Mouse (Mus musculus) embryonic facial prominence, embryonic 11.5 days (tissue): ENCODE data around the gene Nid2. TPM values are rescaled to one million over a fixed set of nuclear protein-coding genes. Genes with fewer than 3 reads are reported as not detected.

Source experiments
- ATAC-seq: fragments of 200-750 bp; cut with Nextera tagmentation; replicated peaks from 2 replicates; pipeline ENCODE4 v1.8.0; 2017; ENCODE audit warnings: low read depth; ENCODE audit not compliant: insufficient number of reproducible peaks, low FRiP score, low TSS enrichment
- DNase-seq: peaks from one replicate; pipeline ENCODE4 v3.0.0-alpha.2; 2015; ENCODE audit warnings: low spot score
- H3K27ac ChIP-seq: fragments of 300-500 bp; sonication (generic); replicated peaks from 2 replicates; pipeline ENCODE4 v1.5.1; 2014; ENCODE audit warnings: mild to moderate bottlenecking, low read depth, low read length, control low read depth
- H3K27me3 ChIP-seq: fragments of 300-500 bp; sonication (generic); 2 replicates; pipeline ENCODE4 v1.6.1; 2014; ENCODE audit warnings: mild to moderate bottlenecking, low read length, moderate library complexity, mixed read lengths; ENCODE audit not compliant: control insufficient read depth, insufficient read depth
- H3K36me3 ChIP-seq: fragments of 300-500 bp; sonication (generic); replicated peaks from 2 replicates; pipeline ENCODE4 v1.6.1; 2014; ENCODE audit warnings: low read depth, mild to moderate bottlenecking, low read length, moderate library complexity, mixed read lengths; ENCODE audit not compliant: control insufficient read depth, insufficient read depth
- H3K4me1 ChIP-seq: fragments of 300-500 bp; sonication (generic); 2 replicates; pipeline ENCODE4 v1.6.1; 2014; ENCODE audit warnings: low read length, mixed read lengths; ENCODE audit not compliant: control insufficient read depth, insufficient read depth
- H3K4me2 ChIP-seq: fragments of 300-500 bp; sonication (generic); 2 replicates; pipeline ENCODE4 v1.6.1; 2014; ENCODE audit warnings: low read depth, mild to moderate bottlenecking, control low read depth, low read length, moderate library complexity
- H3K4me3 ChIP-seq: fragments of 300-500 bp; sonication (generic); 2 replicates; pipeline ENCODE4 v1.5.1; 2014; ENCODE audit warnings: low read depth, low read length, control low read depth
- H3K9ac ChIP-seq: fragments of 300-500 bp; sonication (generic); replicated peaks from 2 replicates; pipeline ENCODE4 v1.6.1; 2014; ENCODE audit warnings: mild to moderate bottlenecking, control low read depth, low read length
- H3K9me3 ChIP-seq: fragments of 300-500 bp; sonication (generic); replicated peaks from 2 replicates; pipeline ENCODE4 v1.6.1; 2016; ENCODE audit warnings: mild to moderate bottlenecking, low read length, inconsistent platforms, mixed read lengths; ENCODE audit not compliant: control insufficient read depth
- WGBS: fragments of 180-500 bp; shearing (Covaris S2); extraction: QIAGEN DNeasy Blood & Tissue Kit; methylation state at CpG from one replicate; pipeline ENCODE4 v1.1.7; 2014; 5-methylcytosine and 5-hydroxymethylcytosine counted together
- polyA plus RNA-seq: library from polyadenylated mRNA; unstranded; fragments of >200 nt; fragmentation: Nextera tagmentation; extraction: Ambion mirVana; gene quantifications from 2 replicates; pipeline ENCODE4 v1.2.1, GENCODE M21; 2014

Nid2 gene
- polyA plus RNA-seq, 1 experiment from 2014 or later, result 46.1 TPM

DNA sequence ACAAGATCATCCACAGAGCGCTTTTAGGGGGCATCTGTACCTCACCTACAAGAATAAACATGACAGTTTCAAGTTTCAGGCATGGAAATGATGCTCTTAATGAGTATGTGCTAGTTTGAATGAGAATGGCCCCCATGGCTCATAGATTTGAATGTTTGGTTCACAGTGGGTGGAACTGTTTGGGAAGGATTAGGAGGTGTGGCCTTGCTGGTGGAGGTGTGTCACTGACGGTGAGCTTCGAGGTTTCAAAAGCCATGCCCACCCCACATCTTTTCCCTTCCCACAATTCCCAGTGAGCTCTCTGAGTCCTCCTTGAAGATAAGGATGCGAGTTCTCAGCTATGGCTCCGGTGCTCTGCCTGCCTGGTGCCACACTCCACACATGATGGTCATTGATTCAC lies 70.6 kb downstream of the Nid2 start:
- DNase-seq (no peak), ATAC-seq (no peak)
- Histone ChIP-seq H3K27ac (no peak overlapping the region), H3K36me3 (peaks cover 5% of the 10 kb centered on the region), H3K27me3 (no peaks in the 10 kb centered on the region), H3K9ac (no peak overlapping the region), H3K9me3 (no peaks in the 10 kb centered on the region), H3K4me2 (no peak overlapping the region), H3K4me1 (no peaks in the 10 kb centered on the region; the same call in 1 of the 2 replicates), H3K4me3 (no peak overlapping the region)
- 93% methylated on average over 5 of the region's 5 CpGs for WGBS

DNA sequence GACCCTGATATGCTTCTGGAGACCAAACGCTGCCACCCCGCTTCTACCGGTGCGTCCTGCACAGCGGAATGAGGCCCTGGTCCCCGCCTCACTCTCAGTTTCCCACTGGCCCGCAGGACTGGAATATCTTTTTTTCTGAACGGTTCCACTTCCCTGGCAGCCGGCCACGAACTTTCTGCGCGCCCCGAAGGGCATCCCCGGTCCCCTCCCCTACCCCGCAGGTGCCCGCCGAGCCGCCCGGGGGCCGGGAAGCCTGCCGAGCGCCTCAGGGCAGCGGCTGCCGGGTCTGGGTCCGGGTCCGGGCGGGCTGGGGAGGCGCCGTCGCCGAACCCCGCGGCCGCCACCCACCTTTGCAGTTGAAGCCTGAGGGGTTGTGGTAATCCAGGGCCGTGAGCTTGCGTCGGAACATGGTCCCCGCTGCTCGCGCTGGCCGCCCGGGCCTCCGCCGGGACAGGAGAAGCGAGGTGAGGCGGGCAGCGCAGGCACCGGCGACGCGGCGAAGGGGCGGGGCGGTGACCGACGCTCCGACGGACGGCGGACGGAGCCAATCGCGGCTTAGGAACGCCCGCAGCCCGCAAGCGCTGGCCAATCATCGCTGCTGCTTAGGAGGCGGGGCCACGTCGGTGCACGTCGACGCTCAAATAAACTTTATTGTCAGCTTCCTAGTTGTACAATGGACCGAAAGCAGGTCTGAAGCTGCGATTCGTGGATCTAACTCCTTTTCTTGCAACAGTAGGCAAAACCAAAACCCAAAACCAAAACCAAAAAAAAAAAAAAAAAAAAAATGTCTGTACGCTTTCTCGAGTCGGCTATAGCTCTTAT lies 72.5 kb downstream of the Nid2 start, which contains the start of gene Rtraf:
TSS of gene Rtraf (minus strand) at position 504 of the 822 bp plus-strand sequence.
- H3K27me3 ChIP-seq, result no peaks in the 10 kb centered on the region
- H3K4me3 ChIP-seq, result peak within 1 kb of the TSS; percentile 95
- peaks cover 5% of the 10 kb centered on the region for H3K36me3 ChIP-seq
- peak within 1 kb of the TSS; percentile 65 for H3K4me2 ChIP-seq
- no peaks in the 10 kb centered on the region for H3K9me3 ChIP-seq
- no peaks in the 10 kb centered on the region; the same call in 1 of the 2 replicates for H3K4me1 ChIP-seq
- under 1% methylated on average over 75 of the region's 80 CpGs for WGBS
- peak; percentile 97 for DNase-seq
- peak within 1 kb of the TSS; percentile 91 for H3K9ac ChIP-seq
- peak; percentile 95 for ATAC-seq
- H3K27ac ChIP-seq, result peak within 1 kb of the TSS; percentile 57; the same call in 1 of the 2 replicates

DNA sequence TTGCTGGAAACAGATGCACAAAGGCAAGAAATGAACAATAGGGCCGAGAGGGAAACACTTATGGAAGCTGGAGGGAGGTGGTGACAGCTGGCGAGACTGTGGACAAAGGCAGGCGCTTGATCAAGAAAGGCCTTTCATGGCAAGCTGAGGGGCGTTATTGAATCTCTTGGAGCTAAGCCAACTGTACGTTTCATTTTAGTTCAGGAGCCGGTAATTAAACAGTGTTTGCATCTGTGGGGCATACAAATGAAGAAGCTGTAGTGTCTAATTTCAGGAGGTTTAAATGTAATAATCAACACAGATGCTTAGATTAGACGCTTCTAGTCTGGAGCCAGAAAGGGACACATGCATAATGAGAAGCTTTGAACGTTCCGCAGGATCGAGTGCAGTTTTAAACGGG lies 74.4 kb downstream of the Nid2 start:
- WGBS, result 74% methylated on average over 11 of the region's 11 CpGs
- no peak overlapping the region for H3K4me3 ChIP-seq
- H3K4me2 ChIP-seq, result no peak overlapping the region
- no peak overlapping the region for H3K27ac ChIP-seq
- ATAC-seq (no peak), DNase-seq (peak; percentile 30)
- H3K9ac ChIP-seq, result no peak overlapping the region
- H3K9me3 ChIP-seq, result no peaks in the 10 kb centered on the region
- peaks cover 5% of the 10 kb centered on the region for H3K36me3 ChIP-seq
- no peaks in the 10 kb centered on the region for H3K27me3 ChIP-seq
- no peaks in the 10 kb centered on the region; the same call in 1 of the 2 replicates for H3K4me1 ChIP-seq

DNA sequence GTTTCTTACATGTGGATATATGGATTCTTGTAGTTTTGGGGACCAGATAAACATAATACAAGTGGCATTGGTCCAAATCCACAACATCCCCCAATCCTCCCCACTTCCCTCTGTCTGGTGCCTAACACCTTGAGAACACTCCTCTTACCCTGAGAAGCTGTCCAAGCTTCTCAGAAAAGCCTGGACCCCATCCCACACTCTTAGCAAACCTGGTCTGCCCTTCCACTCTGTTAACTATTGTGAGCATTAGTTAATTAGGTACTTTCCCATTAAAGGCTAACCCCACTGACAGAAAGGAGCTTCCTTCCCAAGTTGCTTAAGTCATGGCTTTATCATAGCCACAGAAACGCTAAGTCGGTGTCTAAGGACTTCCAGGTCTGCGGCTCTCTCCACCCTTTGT lies 85.2 kb downstream of the Nid2 start:
- WGBS, result 87% methylated on average over 3 of the region's 3 CpGs
- H3K36me3 ChIP-seq, result no peaks in the 10 kb centered on the region
- H3K4me3 ChIP-seq, result no peak overlapping the region
- H3K9ac ChIP-seq, result no peak overlapping the region
- no peak overlapping the region for H3K4me2 ChIP-seq
- no peak overlapping the region for H3K27ac ChIP-seq
- DNase-seq, result no peak
- ATAC-seq, result no peak
- H3K27me3 ChIP-seq, result no peaks in the 10 kb centered on the region
- H3K9me3 ChIP-seq, result no peaks in the 10 kb centered on the region
- no peaks in the 10 kb centered on the region for H3K4me1 ChIP-seq

DNA sequence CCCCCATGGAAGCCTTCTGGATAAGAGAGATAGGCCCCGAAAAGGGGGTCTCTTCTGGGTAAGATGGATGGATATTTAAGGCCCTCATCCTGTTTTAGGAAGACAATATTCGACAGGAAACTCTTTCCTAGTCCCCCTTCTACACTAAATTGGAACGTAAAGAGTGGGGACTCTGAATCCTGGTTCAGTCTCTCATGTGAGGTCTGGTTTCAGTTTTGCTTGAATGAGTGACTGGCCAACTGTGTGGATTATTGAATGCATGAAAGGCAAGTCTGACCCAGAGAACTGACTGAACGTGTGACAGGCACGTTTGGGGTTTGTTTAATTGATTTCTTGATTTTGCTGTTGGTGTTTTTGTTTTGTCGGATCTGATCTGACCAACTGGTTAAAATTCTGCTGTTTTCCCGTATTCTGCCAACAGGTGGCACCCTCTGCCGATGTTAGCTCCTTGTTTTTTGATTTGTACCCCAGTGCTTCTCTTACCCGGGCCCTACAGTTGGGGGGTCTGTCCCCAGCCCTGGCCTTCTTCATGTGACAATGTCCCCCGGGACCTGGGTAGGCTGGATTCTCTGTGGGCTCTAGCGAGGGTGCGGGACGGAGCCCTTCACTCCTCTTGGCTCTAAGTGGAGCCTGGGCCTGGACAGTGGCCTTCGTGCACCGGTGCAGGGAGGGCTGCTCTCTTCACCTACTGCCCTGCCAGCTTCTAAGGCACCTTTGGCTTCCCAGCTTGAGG lies 88.7 kb downstream of the Nid2 start:
- H3K36me3 ChIP-seq, result no peaks in the 10 kb centered on the region
- WGBS, result 24% methylated on average over 15 of the region's 15 CpGs
- H3K27ac ChIP-seq, result no peak overlapping the region
- no peaks in the 10 kb centered on the region for H3K4me1 ChIP-seq
- ATAC-seq (peak; percentile 39; the same call in 1 of the 2 replicates), DNase-seq (peak; percentile 84)
- peak overlapping the region; percentile 47 for H3K9ac ChIP-seq
- no peaks in the 10 kb centered on the region for H3K27me3 ChIP-seq
- peak overlapping the region; percentile 34 for H3K4me2 ChIP-seq
- H3K9me3 ChIP-seq, result no peaks in the 10 kb centered on the region
- H3K4me3 ChIP-seq, result no peak overlapping the region

DNA sequence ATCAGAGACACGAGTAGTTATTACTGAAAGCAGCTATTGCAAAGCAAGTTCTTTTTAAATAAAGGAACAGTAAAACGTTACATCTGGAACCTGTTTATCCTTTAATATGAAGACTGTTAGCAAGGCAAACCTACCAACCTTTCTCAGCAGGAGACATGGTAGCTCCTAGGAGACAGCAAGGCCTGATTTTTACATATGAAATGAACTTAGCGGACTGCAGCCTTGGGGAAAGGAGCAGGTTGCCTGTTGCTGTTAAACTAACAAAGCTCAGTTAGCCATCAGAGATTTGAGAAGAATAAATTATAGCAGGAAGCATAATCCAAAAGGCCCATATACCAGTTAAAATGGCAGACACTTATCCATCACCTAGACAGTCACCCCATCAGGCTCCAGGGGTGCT lies 102.4 kb downstream of the Nid2 start:
- Histone ChIP-seq H3K27me3 (no peaks in the 10 kb centered on the region), H3K4me1 (no peaks in the 10 kb centered on the region), H3K4me3 (no peak overlapping the region), H3K36me3 (no peaks in the 10 kb centered on the region), H3K9me3 (no peaks in the 10 kb centered on the region), H3K9ac (no peak overlapping the region), H3K4me2 (no peak overlapping the region), H3K27ac (no peak overlapping the region)
- ATAC-seq (no peak), DNase-seq (no peak)
- WGBS, result 40% methylated on average over 3 of the region's 3 CpGs

DNA sequence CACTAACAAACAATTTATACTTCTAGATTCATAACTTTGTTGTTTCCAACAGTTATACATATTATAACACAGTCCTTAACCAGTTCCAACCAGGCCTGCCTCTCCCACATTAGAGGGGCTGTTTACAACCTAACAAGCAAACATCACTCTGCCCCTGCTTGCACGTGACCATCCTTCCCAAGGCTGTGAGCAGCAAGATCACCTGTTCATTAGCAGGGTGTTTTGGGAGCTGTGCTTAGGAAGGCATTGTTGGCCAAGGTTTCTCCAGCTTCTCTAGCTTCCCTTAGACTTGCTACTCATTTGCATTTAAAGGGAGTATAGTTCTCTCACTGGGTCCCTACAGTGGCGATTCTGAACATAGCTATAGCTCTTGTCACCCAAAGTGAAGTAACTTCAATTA lies 107.2 kb downstream of the Nid2 start:
- no peak overlapping the region for H3K27ac ChIP-seq
- ATAC-seq, result no peak
- WGBS, result 80% methylated on average over 2 of the region's 2 CpGs
- no peak overlapping the region for H3K4me3 ChIP-seq
- H3K4me2 ChIP-seq, result no peak overlapping the region
- H3K9me3 ChIP-seq, result no peaks in the 10 kb centered on the region
- H3K36me3 ChIP-seq, result no peaks in the 10 kb centered on the region
- no peak for DNase-seq
- H3K9ac ChIP-seq, result no peak overlapping the region
- no peaks in the 10 kb centered on the region for H3K27me3 ChIP-seq
- H3K4me1 ChIP-seq, result no peaks in the 10 kb centered on the region
